Mouse (Mus musculus) brown adipose tissue, adult 24 weeks (tissue): ENCODE results near the gene Gm20458. TPM values are rescaled to one million over a fixed set of nuclear protein-coding genes. Genes with fewer than 3 reads are reported as not detected.
A peak's percentile ranks its signal among the peaks of the same experiment; 100 is the strongest.

Source experiments
- H3K27ac ChIP-seq: fragments of 200-500 bp; replicated peaks from 2 replicates; pipeline ENCODE4 v1.5.1; 2012; ENCODE audit warnings: low read depth, mild to moderate bottlenecking, low read length
- H3K4me1 ChIP-seq: fragments of 200-500 bp; 2 replicates; pipeline ENCODE4 v1.6.1; 2012; ENCODE audit warnings: low read length, mixed read lengths; ENCODE audit not compliant: control insufficient read depth, insufficient read depth, insufficient read length
- H3K4me3 ChIP-seq: fragments of 200-500 bp; 2 replicates; pipeline ENCODE4 v1.5.1; 2012; ENCODE audit warnings: low read depth, mild to moderate bottlenecking, low read length, moderate library complexity; ENCODE audit not compliant: insufficient read depth
- polyA plus RNA-seq: library from polyadenylated mRNA; stranded (reverse); fragments of >200 nt; gene quantifications from 2 replicates; pipeline ENCODE4 v1.2.4, GENCODE M21; 2012; ENCODE audit not compliant: missing spikeins, insufficient read depth, insufficient read length

Gm20458 gene
- polyA plus RNA-seq, 1 experiment: not detected

DNA sequence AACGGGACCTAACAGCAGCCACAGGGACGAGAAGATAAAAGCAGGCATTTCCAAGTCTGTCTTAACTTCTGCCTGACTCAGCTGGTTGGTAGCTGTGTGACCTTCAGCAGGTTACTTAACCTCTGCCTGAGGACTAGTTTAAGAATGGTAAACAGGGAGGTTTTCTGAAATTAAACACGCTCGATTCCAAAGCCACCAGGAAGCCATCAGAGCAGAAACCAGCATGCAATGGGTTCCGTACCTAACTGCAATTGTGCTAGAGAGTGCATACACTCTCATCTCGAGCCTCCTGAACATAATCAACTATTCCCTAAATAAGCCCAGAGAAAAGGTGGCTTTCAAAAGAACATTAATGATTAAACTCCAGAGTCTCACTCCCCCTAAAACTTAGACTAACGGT lies 19.0 kb upstream of the Gm20458 start:
- peaks cover 24% of the 10 kb centered on the region for H3K4me1 ChIP-seq
- peak overlapping the region; percentile 95 for H3K27ac ChIP-seq
- H3K4me3 ChIP-seq: peak overlapping the region; percentile 89

DNA sequence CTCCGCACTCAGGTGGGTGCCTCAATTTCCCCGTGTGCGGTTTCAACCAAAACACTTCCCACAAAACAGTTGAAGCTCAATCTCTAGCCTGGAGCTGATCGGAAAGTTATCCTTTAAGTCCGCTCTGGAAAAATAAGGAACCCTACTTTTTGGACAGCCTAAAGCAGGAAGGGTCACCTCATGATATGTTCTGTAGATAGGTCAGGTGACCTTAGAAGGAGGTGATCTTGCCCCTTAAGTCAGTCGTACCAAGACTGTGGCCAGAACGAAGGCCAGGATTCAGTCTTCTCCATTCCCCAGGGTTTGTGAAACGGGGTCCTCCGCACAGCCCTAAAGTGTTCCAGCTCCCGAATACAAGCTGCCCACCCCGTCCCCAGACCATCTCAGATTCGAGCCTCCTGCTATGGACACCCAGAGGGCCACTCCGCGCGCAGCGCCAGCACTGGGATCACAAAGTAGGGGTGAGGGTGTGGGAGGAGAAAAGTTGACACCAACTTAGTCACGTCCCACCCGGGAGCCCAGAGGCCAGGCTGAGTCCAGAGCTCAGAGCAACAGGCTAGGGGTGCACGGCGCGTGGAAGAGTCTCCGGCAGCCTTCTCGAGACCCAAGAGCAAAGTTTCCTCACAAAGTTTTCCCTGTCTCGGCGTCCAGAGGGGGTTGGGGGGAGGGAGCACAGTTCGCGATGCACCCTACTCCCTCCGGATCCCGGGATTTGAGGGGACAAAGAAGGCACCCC lies 18.3 kb upstream of the Gm20458 start:
- peak overlapping the region; percentile 95 for H3K27ac ChIP-seq
- H3K4me3 ChIP-seq: peak overlapping the region; percentile 89

DNA sequence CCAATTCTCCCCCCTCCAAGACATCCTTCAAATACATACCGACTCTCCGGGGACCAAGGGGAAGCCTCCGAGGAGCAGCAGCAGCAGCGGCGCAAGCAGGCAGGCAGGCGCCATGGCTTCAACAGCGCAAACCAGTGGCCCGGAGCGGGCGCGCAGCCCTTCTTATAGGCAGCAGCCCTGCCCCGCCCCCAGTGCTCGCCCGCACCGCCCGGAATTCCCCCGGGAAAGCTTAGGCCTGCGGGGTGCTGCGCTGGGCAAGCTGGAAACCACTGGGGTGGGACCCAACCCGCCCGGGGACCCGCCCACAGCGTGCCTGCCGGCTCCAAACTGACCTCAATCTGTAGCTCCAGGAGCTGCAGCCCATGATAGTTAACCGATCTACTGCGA lies 17.7 kb upstream of the Gm20458 start:
- H3K4me3 ChIP-seq: peak overlapping the region; percentile 89
- H3K4me1 ChIP-seq: peaks cover 23% of the 10 kb centered on the region

More for the DNA sequence above, 18.3 kb upstream of the Gm20458 start:
- H3K4me1 ChIP-seq: peaks cover 23% of the 10 kb centered on the region

DNA sequence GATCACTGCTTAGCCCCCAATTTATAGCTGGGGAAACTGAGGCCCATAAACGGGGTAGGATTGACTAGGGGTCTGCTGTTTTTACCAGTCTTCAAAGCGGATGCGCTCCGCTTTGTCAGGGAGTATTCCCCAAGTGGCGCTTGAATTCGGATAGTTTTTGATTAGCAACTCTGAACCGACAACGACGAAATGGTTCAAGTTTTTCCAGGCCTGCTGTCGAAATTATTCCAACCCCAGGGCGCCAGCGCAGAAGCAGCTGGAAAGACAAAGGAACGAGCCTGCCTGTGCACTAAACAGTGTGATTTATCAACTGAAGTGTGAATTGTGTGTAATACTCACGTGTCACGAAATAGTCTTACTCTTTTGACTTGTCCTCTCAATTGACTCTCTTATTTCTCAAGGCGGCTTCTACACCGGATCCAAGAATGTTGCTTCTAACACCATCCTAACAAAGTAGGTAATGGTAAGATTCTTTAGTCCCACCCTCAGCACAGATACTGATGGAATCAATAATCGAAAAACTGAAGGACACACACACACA lies 17.2 kb upstream of the Gm20458 start, which contains the start of gene Sdc4:
Gene Sdc4 (minus strand): TSS at position 428 of the 541 bp plus-strand sequence.
- Histone ChIP-seq H3K4me3 (peak within 1 kb of the TSS; percentile 89), H3K27ac (peak within 1 kb of the TSS; percentile 95), H3K4me1 (peaks cover 20% of the 10 kb centered on the region)

More for the DNA sequence above, 17.7 kb upstream of the Gm20458 start:
- H3K27ac ChIP-seq: peak overlapping the region; percentile 95

DNA sequence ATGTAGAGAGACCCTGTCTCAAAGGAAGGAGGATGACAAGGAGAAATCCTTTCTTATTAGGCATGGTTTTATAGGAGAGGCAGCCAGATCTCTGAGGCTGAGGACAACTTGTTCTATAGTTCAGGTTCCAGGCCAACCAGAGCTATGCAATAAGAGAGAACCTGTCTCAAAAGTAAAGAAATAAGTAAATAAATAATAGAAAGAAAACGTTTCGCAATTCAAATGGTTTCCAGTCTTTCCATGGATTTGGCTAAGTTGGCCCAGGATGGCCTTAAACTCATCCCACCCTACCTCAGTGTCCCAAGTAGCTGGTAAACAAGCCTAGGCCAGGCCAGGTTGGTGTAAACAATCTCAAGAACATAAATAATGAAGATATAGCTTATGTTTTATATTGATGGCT lies 16.1 kb upstream of the Gm20458 start:
- H3K4me3 ChIP-seq: no peak overlapping the region

DNA sequence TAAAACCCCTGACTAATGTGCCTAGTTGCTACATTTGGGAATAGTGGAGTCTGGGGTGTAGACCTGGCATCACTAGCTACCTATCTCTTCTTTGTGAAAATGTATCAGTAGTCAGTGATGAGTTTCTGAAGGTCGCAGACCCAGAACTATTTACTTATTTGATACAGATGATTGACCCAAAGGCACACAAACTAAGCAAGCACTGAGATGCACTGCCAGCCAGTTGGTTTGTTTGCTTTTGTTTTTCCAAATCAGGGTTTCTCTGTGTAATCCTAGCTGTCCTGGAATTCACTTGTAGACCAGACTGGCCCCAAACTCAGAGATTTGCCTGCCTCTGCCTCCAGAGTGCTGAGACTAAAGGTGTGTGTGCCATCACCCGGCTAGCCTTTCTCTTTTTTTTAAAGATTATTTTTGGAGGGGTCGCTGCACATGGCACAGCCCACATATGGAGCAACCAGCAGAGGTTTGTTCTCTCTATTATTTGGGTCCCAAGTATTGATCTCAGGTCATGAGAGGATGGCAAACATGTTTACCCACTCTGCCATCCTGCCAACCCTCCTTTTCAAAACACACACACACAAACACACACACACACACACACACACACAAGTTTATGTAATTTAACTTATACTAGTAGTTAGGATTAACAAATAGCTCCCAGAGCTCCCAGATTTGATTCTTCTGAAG lies 15.2 kb upstream of the Gm20458 start:
- Histone ChIP-seq H3K4me3 (no peak overlapping the region), H3K4me1 (peaks cover 7% of the 10 kb centered on the region), H3K27ac (no peak overlapping the region)

More for the DNA sequence above, 16.1 kb upstream of the Gm20458 start:
- Histone ChIP-seq H3K4me1 (peaks cover 12% of the 10 kb centered on the region), H3K27ac (no peak overlapping the region)

DNA sequence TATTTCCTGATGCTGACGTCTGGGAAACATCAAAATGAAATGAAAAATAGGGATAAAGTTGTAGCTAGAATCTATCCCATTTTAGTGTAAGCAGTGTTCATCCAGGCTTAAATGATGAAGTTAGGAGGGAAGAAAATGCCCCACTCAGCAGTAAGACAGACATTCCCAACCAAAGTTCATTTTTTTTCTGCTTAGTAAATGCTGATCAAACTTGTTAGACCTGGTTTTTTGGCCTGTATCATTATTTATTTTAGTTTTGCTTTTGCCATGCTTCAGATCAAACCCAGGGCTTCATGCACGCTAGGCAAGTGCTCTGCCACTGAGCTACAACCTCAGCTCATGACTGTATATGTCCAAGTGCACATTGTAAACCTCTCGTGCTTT lies 14.7 kb upstream of the Gm20458 start:
- no peak overlapping the region for H3K27ac ChIP-seq

DNA sequence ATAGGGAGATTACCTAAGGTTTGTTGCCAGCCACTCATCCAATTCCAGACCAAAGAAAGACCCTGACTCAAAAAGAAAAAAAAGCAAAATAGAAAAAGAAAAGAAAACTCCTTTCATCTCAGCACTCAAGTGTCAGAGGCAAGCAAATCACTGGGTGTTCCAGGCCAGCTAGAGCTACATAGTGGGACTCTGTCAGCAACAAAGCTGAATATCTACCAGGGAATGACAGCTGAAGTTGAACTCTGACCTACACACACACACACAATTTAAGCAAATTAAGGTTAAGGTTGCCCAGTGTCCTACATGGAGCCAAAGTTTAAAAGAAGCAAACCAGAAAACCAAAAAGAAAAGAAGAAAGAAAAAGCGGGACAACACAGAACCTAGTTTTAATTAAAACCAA lies 12.6 kb upstream of the Gm20458 start:
- H3K4me3 ChIP-seq: no peak overlapping the region

More for the DNA sequence above, 14.7 kb upstream of the Gm20458 start:
- peaks cover 6% of the 10 kb centered on the region for H3K4me1 ChIP-seq
- no peak overlapping the region for H3K4me3 ChIP-seq

DNA sequence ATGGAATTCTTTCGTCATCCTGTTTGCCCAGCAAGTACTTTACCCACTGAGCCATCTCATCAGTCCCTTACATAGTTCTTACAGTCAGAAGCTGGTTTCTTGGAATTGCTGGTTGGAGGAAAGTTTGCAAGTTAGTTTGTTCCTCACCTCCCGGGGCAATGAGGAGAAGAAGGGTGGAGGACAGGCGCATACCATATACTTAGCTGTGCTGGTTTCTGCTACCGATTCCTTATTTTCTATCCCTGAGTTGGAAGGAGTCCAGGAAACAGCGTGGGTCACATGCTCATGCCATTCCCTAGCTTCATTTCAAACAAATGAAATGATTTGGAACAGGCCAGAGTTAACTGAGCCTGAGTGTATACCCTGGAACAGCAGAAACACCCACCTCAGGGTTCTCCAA lies 11.8 kb upstream of the Gm20458 start:
- Histone ChIP-seq H3K4me3 (no peak overlapping the region), H3K27ac (no peak overlapping the region), H3K4me1 (no peaks in the 10 kb centered on the region)

More for the DNA sequence above, 12.6 kb upstream of the Gm20458 start:
- no peaks in the 10 kb centered on the region for H3K4me1 ChIP-seq
- no peak overlapping the region for H3K27ac ChIP-seq

DNA sequence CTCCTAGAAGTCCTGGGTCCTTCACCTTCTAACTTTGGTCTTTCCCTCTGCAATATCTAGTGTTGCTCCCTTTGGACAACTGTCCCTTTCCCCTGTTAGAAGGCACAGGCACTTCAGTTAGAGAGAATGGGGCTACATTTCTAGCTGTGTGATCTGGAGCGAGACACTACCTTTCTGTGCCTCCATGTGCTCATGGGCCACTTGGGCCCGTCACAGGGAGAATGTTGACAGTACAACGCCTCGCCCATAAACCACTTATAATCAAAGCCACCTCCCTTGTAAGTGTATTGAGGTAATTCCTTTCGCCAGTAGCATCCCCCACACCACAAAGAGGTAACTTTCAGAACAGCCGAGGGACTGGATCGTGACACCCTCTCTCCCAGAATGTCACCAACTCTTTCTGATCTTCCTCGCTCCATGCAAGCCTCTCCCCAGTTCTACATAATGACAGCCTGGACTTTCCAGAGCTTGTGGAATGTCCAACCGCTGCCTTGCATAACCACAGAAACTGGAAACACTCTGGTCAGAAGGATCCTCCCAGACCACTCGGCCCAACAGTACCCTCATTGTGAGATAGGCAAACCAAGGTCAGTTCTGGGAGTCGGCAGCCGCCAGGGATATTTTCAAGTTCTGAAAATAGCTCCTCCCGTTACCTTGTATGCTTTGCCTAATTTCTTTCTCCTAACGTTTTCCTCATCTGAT lies 11.3 kb upstream of the Gm20458 start:
- Histone ChIP-seq H3K4me3 (no peak overlapping the region), H3K4me1 (no peaks in the 10 kb centered on the region), H3K27ac (no peak overlapping the region)

DNA sequence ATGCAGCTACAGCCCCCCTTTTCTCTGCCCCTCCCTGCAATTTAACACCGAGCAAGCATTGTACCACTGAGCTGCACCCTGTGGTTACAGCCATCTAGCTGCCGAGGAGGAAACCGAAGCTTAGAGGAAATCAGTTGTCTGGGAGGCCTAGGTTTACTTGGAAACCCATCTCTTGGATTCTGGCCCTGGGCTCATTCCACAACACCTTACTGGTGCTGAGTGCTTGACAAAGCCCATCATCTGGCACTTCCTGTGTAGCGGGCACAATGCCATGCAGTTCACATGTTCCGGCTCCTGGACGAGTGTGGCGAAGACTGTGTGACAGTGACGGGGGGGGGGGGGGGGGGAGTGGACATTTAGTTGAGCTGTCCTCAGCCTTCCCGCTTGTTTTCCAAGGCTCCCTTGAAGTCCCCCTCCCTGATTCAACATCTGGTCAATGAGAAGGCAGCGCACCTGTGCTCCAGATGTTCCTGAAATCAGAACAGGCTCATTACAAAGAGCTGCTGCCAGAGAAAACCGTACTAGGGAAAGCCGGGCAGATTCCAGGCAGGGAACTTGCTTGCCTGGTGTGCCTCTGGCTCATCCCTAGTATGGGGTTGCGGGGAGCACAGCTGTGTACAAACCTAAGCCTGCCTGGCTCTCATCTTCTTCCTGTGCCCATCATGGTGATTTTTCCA lies 8.6 kb upstream of the Gm20458 start:
- Histone ChIP-seq H3K4me1 (peaks cover 9% of the 10 kb centered on the region; the same call in 1 of the 2 replicates), H3K4me3 (no peak overlapping the region), H3K27ac (no peak overlapping the region)

DNA sequence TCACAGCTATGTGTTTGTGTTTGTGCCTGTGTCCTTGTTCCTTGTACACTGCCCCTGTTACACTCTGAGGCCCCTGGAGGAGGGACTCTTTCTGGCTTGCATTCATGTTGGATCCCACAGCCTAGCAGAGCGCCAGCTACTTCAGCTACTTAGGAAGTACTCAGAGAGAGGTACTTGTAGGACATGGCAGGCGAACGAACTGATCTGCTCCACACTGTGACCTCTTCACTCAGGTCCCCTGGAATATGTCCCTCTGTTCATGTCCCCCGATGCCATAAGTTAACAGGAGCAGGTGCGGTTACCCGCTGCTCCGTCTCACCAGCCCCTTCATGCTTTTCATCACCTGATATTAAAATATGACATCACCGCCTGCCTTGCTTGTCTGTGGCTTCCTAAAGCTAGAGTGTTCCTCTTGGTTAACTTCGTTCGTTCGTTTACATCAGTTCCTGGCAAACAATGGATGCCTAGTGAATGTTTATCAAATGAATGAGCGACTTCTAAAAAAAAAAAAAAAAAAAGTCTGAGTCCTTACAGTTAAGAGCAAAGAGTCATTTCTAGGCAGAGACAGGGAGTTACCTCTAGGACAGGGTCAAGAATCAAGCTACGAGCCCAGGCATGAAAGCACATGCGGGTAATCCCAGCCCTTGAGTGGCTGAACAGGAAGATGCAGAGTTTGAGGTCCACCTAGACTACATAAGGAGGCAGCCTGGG lies 7.6 kb upstream of the Gm20458 start:
- no peak overlapping the region for H3K27ac ChIP-seq
- H3K4me3 ChIP-seq: no peak overlapping the region
- H3K4me1 ChIP-seq: peaks cover 9% of the 10 kb centered on the region; the same call in 1 of the 2 replicates

DNA sequence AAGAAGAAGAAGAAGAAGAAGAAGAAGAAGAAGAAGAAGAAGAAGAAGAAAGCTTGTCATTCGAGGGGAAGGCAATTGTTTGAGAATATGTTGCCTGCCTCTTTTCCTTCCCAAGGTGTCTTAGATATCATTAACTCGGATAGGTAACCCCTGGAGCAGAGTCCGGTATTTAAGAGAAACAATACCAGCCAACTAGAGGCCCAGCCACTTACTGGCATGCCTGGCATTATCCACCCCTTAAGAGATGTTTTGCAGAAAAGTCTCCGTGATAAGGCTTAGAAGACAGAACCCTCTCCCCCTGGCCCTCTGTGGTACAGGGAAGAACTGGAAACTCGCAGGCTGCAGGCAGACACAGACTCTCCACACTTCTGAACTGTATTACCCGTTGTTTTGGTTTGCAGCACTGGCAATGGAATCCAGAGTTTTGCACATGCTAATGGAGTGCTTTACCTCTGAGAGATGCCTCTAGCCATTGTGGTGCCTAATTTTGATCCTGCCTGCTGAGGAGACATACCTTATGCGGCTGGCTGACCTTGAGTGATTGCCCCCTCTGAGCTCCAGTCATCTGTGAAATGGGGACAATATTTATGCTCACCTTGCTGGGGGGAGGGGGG lies 6.8 kb upstream of the Gm20458 start:
- Histone ChIP-seq H3K4me1 (peaks cover 9% of the 10 kb centered on the region; the same call in 1 of the 2 replicates), H3K27ac (no peak overlapping the region), H3K4me3 (no peak overlapping the region)

DNA sequence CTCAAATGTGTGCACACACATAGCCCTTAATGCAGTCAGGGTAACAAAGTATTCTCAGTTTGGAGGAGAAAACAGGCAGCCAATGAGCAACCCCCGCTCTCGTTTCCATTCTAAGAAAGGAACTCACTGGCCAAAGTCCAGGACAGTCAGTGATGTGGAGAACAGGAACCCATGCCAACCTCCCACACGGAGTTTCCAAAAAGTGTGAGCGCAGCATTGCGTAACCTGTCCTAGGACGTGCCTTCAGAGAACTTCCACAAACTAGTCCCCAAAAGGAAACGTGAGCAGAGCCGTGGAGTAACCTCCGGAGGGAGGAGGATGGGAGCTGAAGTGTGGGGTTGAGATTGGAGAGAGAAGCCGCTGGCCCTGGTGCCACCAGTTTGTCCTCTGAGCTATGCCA lies 5.9 kb upstream of the Gm20458 start:
- no peak overlapping the region for H3K4me3 ChIP-seq
- H3K4me1 ChIP-seq: peaks cover 9% of the 10 kb centered on the region; the same call in 1 of the 2 replicates
- H3K27ac ChIP-seq: peak overlapping the region; percentile 95
